Mouse (Mus musculus) layer of hippocampus, adult 18-20 months (tissue): ENCODE data around the gene Txnrd1. TPM values are rescaled to one million over a fixed set of nuclear protein-coding genes. Genes with fewer than 3 reads are reported as not detected.

Experiments used
- DNase-seq, 2 experiments: peaks; one replicate each; pipeline ENCODE4 v3.0.0; 2022; ENCODE audit warnings: low spot score in 2 of 2
- total RNA-seq, 2 experiments: library from RNA; stranded (reverse); gene quantifications; 2 replicates each; pipeline ENCODE4 v1.2.3; 2021

Txnrd1 gene
- total RNA-seq, 2 experiments from 2014 or later = 47.7 to 56.7 TPM

DNA sequence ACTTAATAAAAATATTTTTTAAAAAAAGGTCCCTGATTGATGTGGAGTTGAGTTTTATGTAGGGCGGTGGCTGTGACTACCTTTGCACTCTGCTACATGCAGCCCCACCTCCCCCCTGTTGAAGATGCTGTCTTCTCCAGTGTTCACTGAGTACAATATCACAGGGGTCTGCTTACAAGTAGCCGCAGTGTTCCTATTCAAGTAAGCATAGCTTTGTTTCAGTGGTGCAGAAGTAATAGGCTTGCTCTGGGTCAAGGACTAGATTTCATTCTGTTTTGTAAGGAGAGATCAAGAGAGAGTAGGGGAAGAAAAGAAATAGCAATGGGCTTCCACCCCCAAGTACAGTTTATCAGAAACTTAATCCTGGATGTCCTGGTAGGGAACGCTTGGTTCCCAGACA lies 16.2 kb upstream of the Txnrd1 start:
- no peak for DNase-seq

DNA sequence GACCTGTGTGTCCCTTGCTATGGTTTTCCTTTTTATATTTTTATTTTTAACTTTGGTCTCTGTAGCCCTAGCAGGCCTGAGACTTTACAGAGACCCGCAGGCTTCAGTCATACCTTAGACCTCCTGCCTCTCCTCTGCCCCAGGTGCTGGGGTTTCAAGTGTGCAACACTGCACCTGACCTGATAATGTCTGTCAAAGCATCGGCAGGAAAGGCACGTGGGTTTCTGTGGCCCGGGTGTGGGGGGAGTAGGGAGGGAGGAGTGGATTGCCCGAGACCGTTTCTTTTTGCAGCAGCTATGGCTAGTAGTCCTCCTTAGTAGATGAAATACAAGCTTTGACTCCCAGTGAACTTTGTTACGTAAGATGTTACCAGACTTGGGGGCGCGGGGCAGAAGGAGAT lies 15.8 kb upstream of the Txnrd1 start:
- no peak for DNase-seq

DNA sequence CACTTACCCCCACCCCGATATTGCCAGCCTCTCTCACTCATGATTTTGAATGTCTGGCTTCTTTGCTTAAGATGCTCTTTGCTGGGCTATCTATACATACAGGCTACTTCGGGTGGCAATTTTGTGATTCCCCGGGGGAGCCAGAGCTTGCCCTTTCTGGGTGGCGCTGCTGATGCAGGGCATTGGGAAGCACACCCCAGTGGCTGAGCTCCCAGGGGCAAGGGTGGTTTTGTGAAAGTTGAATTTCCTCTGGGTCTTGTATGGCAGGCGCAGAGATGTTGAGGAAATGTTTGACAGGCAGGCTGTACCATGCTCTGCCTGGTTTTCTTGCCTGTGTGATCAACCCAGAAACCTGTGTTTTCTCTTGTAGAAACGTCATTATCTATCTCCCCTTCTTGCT lies 15.1 kb upstream of the Txnrd1 start:
- no peak for DNase-seq

DNA sequence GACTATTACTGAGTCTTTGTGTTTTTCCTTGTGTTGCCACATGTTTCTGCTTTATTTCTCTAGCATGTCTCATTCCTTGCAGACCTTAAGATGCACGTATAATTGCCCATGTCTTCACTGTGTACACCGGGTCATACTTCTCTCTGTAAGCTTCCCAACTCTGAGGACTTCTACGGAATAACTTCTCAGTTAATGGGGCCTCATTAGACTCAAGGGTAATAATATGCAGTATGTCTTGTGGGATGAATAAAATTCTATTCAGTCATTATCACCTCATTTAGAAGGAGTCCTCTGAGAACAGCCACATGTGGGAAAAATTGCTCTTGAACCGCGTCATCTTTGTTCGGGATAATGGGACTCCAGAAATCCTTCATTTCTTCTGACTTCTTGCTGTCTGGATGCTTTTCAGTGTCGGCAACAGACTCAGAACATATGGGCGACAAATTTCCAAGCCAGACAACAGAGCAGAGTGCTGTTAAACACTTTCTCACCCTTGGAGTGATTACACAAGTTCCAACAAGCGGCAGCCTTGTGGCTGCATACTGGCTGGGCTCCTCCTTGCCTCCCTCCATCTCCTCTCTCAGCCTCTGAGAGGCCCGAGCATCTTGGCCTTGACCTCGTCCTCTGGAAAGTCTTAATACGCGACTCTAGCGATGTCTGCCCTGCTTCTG lies 10.5 kb upstream of the Txnrd1 start:
- no peak for DNase-seq

DNA sequence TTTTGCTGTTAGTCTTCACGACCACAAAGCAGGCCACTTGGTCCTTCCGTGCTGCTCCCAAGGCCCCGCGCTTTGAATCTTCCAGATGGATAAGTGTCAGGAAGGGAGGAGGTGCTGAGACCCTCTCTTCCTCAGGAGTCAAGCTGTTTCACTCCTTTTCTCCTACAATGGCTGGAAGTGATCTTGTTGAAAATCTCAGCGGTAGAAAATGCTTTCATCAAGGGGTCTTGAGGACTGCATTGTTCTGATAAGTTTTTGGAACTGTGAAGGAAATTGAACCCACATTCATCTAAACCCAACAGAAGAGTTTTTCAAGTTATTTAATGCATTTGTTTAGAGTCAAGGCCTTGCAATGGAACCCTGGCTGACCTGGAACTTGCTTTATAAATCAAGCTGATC lies 10.0 kb upstream of the Txnrd1 start:
- no peak for DNase-seq

DNA sequence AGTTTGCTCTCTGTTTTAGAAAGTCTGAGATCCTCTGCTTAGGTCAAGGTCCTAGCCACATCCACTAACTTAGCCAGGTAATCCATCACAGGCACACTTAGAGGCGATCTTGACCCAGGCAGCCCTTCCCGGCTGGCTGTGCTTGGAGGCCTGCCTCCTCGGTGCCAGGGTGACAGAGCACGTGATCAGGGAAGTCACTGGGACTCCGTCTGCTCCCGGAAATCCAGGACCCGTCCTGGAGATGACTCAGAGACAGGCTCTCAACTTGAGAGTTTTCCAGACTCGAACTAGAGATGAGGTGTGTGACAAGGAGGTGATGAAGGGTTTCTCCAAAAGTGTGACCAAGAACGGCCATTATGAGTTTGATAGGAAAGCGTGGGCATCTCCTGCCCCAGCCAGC lies 9.2 kb upstream of the Txnrd1 start:
- no peak for DNase-seq

DNA sequence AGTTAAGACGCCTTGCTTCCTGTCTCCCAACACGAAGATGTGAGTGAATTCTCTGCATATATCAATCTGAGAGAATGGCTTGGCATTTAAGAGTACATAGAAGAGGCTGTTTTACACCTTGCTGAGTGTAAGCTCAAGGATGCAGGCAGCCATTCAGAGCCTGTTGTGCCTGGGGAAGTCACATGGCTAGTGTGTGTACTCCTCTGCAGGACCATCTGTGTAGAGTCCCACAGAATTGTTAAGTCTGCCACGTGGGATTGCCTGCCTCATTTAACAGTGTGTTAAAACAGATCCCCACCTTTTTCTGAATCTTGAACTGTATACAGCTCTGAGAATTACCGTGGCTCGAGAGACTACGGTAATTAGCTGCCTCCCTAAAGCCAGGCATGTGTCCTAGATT lies 7.2 kb upstream of the Txnrd1 start:
- peak in 1 of 2 experiments; percentile 57 for DNase-seq

DNA sequence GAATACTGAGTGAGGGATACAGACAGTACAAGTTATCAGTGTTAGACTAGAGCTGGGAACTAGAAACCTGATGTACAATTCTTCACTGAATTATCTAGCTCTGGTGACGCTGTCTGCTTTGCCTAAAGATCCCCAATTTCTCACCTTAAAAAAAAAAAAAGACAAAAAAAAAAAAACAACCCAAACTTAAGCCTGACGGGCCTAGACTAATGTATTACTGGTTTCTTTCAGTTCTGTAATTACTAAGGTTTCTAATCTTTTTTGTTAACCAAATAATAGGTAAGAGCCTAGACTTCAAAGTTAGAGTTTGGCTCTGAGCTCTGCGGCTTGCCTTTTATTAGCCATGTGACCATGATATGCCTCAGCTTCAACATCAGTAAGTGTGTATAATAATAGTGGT lies 2.1 kb downstream of the Txnrd1 start:
- DNase-seq = no peak

DNA sequence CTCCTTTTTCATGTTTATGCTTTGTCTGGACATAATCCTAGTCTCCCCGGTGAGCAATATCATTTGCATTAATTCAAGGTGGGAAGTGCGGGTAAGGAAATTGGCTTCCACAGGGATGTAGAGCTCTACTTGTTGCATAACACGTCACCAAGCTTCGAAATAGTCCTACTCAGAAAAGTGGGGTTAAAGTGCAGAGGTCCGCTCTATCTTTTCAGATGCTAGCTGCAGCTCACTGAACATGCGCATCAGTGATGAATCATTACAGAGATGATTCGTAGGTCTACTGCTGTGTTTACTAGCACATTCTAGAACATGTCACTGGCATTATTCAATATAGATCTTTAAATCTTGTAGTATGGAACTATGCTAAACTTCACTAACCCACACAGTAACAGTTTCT lies 4.6 kb downstream of the Txnrd1 start:
- DNase-seq = no peak

DNA sequence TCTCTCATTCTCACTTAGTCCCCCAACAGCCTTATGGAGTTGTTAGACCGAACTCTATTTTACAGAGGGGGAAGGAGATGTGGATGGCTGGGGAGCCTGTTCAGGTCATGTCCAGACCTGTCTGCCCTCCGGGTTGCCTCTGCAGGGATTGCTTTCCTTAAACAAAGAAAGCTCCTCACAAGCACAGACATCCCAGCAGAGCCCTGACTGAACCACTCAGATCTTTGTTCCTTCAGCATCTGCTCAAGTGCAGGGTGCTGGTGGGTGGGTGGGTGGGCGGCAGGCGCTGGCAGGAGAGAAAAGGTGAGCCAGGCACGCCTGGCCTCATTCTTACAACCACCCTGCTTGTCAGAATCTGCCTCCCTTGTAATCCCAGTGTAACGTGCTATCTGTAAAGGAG lies 10.3 kb downstream of the Txnrd1 start:
- DNase-seq = no peak

DNA sequence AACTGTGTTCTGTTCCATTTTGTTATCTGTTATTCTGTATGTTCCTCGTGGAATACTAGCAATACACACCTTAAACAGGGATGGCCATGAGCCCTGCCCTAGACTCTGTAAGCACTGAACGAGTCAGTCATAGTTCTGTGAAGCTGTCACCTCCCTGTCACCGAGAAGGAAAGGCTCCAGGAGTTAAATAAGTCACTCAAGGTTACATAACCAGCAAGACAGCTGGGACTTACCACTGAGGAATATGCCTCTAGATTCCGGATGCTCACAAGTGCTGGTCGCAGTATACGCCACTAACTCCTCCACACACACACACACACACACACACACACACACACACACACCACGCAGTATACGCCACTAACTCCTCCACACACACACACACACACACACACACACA lies 11.0 kb downstream of the Txnrd1 start:
- DNase-seq = peak in 1 of 2 experiments; percentile 16

DNA sequence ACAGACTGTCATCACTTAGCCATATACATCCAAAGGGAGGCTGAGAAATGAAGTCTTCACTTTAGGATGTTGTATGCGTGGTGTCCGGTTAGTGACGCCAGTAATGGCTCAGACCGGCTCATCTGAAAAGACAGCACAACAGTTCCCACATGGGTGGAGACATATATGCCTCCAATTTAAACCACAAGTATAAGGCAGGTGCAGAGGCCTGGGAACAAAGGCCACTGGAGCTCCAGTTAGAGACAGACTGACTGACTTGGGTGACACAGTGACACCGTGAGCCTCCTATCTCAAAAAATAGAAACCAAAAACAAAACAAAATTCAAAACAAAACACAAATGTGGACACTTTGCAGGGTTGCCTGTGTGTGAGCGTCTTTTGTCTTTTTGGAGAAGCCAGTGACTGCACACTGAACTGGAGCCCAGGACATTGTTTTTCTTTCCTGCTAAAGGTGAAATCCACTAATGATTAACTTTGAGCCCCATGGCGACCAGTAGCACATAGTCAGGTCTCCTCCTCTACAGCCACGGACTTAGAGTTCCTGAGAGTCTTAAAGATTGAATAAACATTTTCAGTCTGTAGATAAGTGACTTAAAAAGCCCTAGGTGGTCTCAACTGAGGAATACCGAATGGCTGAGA lies 14.2 kb downstream of the Txnrd1 start:
- no peak for DNase-seq

DNA sequence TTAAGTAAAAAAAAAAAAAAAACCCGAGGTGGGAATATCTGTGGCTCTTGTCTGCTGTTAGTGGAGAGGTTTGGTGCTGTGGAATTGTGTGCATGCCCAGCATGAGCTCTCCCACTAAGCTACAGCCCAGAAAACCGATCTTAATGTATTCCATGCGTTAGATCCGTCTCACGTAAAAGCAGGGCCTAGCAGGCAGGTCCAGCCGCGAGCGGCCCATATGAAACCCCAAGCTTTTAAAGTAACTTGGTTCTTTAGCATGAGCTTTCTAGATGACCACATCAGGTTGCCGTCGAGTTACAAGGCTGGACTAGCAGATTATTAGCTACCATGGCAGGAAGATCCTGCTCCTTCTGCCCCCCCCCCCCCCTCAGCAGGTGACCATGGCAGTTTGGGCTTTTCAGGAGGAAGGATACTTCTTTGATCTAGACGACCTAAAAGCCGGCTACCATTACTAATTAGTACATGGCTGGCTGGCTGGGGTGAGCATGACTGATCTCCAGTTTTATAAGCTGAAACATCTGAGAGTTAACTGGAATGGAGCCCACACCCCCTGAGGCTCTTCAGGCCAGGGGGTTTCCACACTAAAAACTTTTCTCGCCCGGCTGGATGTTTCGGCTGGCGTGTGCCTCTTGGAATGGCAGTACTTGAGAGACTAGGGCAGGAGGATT lies 16.1 kb downstream of the Txnrd1 start:
- no peak for DNase-seq

DNA sequence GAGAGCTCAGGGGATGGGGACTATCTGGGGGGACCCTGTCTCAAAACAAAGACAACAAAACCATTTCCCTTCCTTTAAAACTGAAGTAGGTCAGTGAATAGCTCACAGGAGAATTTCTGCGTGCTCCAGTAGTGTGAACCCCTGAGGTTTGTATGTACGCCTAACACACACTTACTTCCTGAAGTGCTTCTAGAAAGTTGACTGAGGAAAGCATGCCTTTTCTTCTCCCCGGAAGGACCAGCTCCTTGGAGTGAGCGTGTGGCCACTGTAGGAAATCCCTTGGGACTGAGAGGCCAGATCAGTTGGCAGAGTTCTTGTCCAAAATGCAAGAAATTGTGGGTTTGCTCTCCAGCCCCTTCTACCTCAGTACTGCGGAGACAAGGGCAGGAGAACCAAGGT lies 16.6 kb downstream of the Txnrd1 start:
- no peak for DNase-seq

DNA sequence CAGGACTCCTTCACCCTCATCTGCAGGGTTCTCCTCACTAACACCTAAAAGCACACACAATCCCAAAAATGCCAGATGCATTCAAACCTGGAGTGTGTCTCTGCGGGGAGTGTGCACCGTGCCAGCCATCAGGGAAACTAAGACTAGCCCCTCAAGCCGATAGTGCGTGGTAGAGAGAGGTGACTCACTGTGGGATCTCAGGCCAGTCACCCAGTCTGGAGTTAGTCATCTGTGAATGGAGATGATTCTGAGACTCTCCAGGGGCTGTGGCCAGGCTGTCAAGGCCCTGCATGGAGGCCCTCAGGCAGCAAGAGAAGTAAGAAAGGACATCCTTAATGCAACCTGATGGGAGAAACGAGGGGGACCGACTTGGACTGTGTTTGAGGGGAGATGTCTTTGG lies 18.0 kb downstream of the Txnrd1 start:
- no peak for DNase-seq

DNA sequence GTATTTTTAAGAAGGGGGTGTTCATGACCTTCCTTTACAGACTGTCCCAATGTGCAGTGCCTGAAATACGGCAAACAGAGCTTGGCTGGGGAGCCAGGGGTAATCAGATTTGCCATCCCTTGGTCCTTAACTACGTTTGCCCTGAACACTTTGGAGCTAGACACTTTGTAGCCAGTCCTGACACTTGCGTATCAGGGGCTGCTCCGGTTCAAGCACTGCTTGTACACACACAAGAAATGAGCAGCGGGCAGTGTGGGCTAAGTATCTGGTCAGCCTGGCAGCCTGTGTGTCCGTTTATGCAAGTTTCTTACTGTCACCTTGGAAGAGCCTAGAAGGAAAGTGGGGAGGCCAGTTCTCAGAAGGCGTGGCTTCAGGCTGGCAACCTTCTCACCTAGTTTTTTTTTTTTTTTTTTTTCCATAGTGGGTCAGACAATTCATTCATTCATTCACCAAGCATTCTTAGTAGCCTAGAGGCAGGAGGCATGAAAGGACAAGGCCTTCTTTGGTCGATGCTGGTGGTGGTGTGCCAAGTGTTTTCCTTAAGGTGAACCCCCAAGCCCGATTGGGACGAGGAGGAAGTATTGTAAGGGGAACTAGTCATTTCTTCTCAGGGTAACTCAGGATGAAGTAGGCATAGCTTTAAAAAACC lies 24.4 kb downstream of the Txnrd1 start:
- no peak for DNase-seq

DNA sequence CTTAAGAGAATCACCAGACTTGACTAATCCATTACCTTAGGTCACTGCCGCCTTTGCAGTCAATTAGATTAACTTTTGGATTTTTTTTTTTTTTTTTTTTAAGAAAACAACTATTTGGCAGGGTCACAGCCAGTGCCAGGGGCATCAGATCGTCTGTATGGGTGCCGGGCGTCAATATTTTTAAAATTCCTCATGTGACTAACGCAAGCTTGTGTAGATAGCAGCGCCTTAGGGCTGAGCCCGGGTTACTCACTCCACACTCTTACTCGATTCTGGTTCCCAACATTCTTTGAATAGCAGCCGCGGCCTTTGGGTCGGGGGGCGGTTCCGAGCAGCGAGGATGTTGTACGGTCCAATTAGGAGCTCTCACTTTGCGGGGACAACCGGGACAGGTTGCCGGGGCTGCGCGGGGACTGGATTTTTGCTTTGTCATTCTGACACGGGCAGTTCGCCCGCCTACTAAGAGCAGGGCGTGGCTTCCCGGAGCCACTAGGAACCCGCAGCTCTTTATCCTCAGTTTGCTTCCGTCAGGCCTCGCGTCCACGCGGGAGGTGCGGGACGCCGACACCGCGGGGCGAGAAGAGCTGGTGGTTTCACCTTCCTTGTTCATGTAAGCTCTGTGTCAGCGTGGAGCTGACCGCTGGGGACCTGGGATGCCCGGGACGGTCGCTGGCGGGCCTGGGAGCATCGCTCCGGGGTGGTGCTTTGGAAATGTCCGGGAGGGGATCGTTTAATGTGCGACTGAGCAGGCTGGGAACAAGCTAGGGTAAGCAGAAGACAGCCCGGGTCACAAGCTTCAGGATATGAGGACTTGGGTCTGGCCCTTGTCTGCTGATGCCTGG lies 25.2 kb downstream of the Txnrd1 start:
- DNase-seq = peak; percentile 88 to 95

DNA sequence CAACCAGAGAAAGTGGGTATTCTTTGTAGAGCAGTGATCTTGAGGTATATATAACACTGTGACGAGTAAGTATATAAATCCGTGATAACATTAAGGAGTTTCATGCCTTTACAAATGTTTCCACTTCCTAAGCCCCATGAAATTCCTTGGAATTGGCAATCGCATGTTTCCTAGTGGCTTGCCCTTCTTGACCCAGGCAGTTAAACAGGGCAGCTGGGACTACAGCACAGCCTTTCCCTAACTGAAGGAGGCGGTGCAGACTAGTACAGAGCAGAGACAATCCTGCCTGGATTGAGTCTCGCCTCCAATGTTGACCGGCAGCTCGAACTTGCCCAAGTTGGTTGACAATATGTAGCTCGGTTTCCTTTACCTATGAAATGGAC lies 25.8 kb downstream of the Txnrd1 start:
- DNase-seq = peak in 1 of 2 experiments; percentile 37

DNA sequence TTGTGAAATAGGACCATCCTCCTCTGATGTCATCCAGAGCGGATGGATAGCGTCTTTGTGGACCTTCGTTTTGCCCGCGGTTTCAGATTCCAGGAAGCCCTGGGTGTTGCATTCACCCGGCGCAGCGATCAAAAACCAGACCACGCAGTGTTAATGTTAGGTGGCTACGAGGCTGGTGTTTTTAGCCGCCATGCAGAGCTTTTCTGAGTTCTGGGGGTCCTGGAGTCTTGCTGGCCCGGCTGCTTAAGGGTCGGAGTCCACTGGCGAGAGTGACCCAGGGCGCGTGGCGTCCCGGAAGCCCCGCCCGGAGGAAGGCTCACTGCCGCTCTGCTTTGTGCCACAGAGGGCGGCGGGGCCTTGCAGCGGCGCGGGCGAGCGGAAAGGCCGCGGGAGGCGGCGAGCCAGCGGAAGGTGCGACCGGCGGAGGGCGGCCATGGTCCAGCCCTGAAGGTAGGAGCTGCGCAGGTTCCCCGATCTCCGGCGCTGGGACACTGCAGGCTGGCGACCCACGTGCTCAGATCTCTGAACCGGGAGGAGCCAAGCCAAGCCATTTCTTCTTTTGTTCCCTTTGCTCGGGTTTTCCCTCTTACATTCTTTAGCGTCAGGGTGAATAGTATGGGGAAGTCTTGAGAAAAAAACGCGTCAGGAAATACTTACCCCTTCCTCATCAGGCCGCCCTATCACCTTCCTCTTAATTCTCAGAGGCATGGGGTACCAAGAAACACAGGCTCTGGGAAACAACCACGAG lies 26.6 kb downstream of the Txnrd1 start:
- DNase-seq = peak; percentile 40 to 44

DNA sequence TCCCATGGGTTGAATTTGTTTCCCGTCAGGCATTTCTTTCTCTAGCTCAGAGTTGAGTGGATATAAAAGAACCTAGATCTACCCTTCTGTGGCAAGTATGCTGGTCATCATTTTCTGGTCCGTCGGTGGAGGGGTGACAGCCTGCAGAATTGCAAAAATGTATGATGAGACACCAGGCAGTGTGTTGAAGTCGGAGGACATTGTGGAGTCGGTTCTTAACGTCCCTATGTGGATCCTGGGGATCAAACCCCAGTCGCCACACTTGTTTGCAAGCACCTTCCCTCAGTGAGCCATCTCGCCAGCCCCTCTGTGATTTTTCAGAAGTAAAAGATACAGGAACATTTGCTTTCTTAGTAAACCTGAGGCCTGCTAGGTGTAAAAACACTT lies 27.2 kb downstream of the Txnrd1 start:
- DNase-seq = no peak
